Comparison of ENCODE assay signal across 12 mouse cellular contexts in the genomic region with DNA sequence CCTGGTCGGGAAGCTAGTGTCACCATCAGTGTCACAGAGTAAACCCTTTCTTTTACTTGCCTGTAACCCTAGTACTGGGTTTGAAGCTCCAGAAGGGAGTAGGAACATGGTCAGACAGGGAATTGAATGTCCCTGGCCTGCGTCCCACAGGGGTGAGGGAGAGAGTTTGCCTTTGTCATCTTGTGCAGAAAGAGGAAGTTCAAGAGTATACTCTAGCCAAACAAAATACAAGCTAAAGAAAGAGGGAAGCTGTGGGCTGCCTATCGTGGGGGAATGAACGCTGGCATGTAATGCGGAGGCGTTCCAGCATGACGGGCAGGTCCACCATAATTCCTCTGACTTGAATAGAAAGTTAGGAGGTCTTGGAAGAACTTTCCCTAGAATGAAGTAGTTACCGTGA. TPM values are rescaled to one million over a fixed set of nuclear protein-coding genes. Genes with fewer than 3 reads are reported as not detected.
DNase-seq lines count a peak whose midpoint lies in the region; ATAC-seq and TF ChIP-seq lines count a peak whose summit lies in the region.
"Had no signal": no experiment of that assay in that cellular context is flagged by ENCODE, and none has a peak within 500 bp of the region (broad histone marks: within the 10 kb centered on the region; RNA-seq: fewer than 3 reads in every experiment).

No protein-coding gene starts in this region.

- no peak overlapping the region for H3K4me2 ChIP-seq in forebrain, embryonic 16.5 days (ENCODE audit: low read length)
- H3K4me2 ChIP-seq: forebrain, embryonic 15.5 days; lung, embryonic 15.5 days had no signal

- no peak overlapping the region for H3K4me3 ChIP-seq in layer of hippocampus, adult 2 months
- H3K4me3 ChIP-seq in forebrain, embryonic 16.5 days (replicated peaks; ENCODE audit: low read length), result no peak overlapping the region
- H3K4me3 ChIP-seq: forebrain, embryonic 15.5 days; lung, embryonic 15.5 days had no signal

- TF ChIP-seq CTCF in layer of hippocampus, adult 2 months (conservative IDR thresholded peaks at IDR 0.05), result no peak

- WGBS in forebrain, embryonic 16.5 days, result 92% methylated on average over 8 of the region's 8 CpGs

- ATAC-seq in megakaryocyte, adult 5-6 weeks (ENCODE audit: poor library complexity, severe bottlenecking), result peak; percentile 79
- no peak for ATAC-seq in CD4-positive, CD25-positive, alpha-beta regulatory T cell, adult 4 months
- no peak for ATAC-seq in forebrain, embryonic 16.5 days
- ATAC-seq: forebrain, embryonic 15.5 days; Patski had no signal

- intact Hi-C loops in heart, postnatal 14 days (cut with DNase I), result no loop called here

- H3K9me3 ChIP-seq in forebrain, embryonic 16.5 days (ENCODE audit: control insufficient read depth, low read length), result no peaks in the 10 kb centered on the region
- H3K9me3 ChIP-seq: forebrain, embryonic 15.5 days; lung, embryonic 15.5 days had no signal

- no peak overlapping the region for H3K9ac ChIP-seq in forebrain, embryonic 16.5 days (replicated peaks; ENCODE audit: low read depth, low read length)
- H3K9ac ChIP-seq: forebrain, embryonic 15.5 days; lung, embryonic 15.5 days had no signal

- H3K27ac ChIP-seq in layer of hippocampus, adult 2 months, result no peak overlapping the region
- H3K27ac ChIP-seq in forebrain, embryonic 16.5 days (ENCODE audit: low read length), result no peak overlapping the region
- H3K27ac ChIP-seq: forebrain, embryonic 15.5 days; lung, embryonic 15.5 days had no signal

- H3K27me3 ChIP-seq in forebrain, embryonic 16.5 days (replicated peaks; ENCODE audit: control insufficient read depth, insufficient read depth, low read length), result no peaks in the 10 kb centered on the region
- H3K27me3 ChIP-seq: forebrain, embryonic 15.5 days; lung, embryonic 15.5 days; Patski had no signal

- no peaks in the 10 kb centered on the region for H3K4me1 ChIP-seq in forebrain, embryonic 16.5 days (replicated peaks; ENCODE audit: control insufficient read depth, insufficient read depth, low read length)
- H3K4me1 ChIP-seq: forebrain, embryonic 15.5 days; lung, embryonic 15.5 days had no signal

- H3K36me3 ChIP-seq in forebrain, embryonic 16.5 days (ENCODE audit: control insufficient read depth, insufficient read depth), result no peaks in the 10 kb centered on the region
- H3K36me3 ChIP-seq: forebrain, embryonic 15.5 days; lung, embryonic 15.5 days had no signal

- DNase-seq in layer of hippocampus, adult 11-12 months (ENCODE audit: low spot score), result peak; percentile 37
- DNase-seq in layer of hippocampus, adult 2 months (ENCODE audit: low spot score in 2 of 2), result no peak
- DNase-seq in adrenal gland, postnatal 36 days, result peak; percentile 32 to 38
- DNase-seq in heart, postnatal 14 days, result peak; percentile 46 to 49
- DNase-seq in urinary bladder, postnatal 25 days (ENCODE audit: low spot score), result no peak
- DNase-seq: cerebellum, postnatal 25 days had no signal

RNA-seq across cellular contexts. Expression of gene Ccl9, which starts 6.2 kb away (rescaled TPM):
- total RNA-seq in layer of hippocampus, adult 2 months (2021), result 1 to 10 TPM; 4.5 to 4.8 TPM
- 10 to 100 TPM in 1 of 2 experiments, 1 to 10 TPM in 1; 4.7 to 13.1 TPM for total RNA-seq in adrenal gland, postnatal 36 days (2021)
- 1 to 10 TPM; 7.9 to 8.9 TPM for total RNA-seq in heart, postnatal 14 days (2021)
- 447 and 459 TPM in 2 replicates for total RNA-seq in megakaryocyte, adult 5-6 weeks (2015)
- 282 and 303 TPM in 2 replicates for total RNA-seq in megakaryocyte, adult 5-6 weeks (2017)
- not detected for polyA plus RNA-seq in CD4-positive, CD25-positive, alpha-beta regulatory T cell, adult 4 months (2017; shearing (Covaris generic))
- 1.9 TPM in 2 replicates for polyA plus RNA-seq in forebrain, embryonic 16.5 days (2015; fragmentation: Nextera tagmentation; extraction: Ambion mirVana)

RNA-seq across cellular contexts. Expression of gene Ccl6, which starts 20.7 kb away (rescaled TPM):
- 1 to 10 TPM; 1.1 to 1.4 TPM for total RNA-seq in layer of hippocampus, adult 2 months (2021)
- 10 to 100 TPM; 11.4 to 30.4 TPM for total RNA-seq in adrenal gland, postnatal 36 days (2021)
- 10 to 100 TPM in 1 of 2 experiments, 1 to 10 TPM in 1; 9.9 to 12.8 TPM for total RNA-seq in heart, postnatal 14 days (2021)
- 916 and 950 TPM in 2 replicates for total RNA-seq in megakaryocyte, adult 5-6 weeks (2015)
- 592 and 639 TPM in 2 replicates for total RNA-seq in megakaryocyte, adult 5-6 weeks (2017)
- not detected for polyA plus RNA-seq in CD4-positive, CD25-positive, alpha-beta regulatory T cell, adult 4 months (2017; shearing (Covaris generic))
- polyA plus RNA-seq in forebrain, embryonic 16.5 days (2015; fragmentation: Nextera tagmentation; extraction: Ambion mirVana), result 1.9 and 2.4 TPM in 2 replicates
- polyA plus RNA-seq: Patski had no signal

RNA-seq across cellular contexts. Expression of gene Ccl5, which starts 41.9 kb away (rescaled TPM):
- not detected for total RNA-seq in layer of hippocampus, adult 2 months (2021)
- total RNA-seq in adrenal gland, postnatal 36 days (2021), result 1 to 10 TPM in 1 of 2 experiments, under 1 TPM in 1; 0.79 to 2.2 TPM
- under 1 TPM in 1 of 2 experiments, not detected in 1; 0.93 TPM for total RNA-seq in heart, postnatal 14 days (2021)
- 32.1 and 70.7 TPM in 2 replicates for total RNA-seq in megakaryocyte, adult 5-6 weeks (2015)
- 7.2 and 11.1 TPM in 2 replicates for total RNA-seq in megakaryocyte, adult 5-6 weeks (2017)
- polyA plus RNA-seq in CD4-positive, CD25-positive, alpha-beta regulatory T cell, adult 4 months (2017; shearing (Covaris generic)), result 100 to 1,000 TPM; 385 to 395 TPM
- 0.60 TPM in 1 of 2 replicates, not detected in the other for polyA plus RNA-seq in forebrain, embryonic 16.5 days (2015; fragmentation: Nextera tagmentation; extraction: Ambion mirVana)
- polyA plus RNA-seq: forebrain, embryonic 15.5 days had no signal

RNA-seq across cellular contexts. Expression of gene Heatr9, which starts 50.2 kb away (rescaled TPM):
- not detected for total RNA-seq in layer of hippocampus, adult 2 months (2021)
- total RNA-seq in adrenal gland, postnatal 36 days (2021), result not detected
- not detected for total RNA-seq in heart, postnatal 14 days (2021)
- total RNA-seq in megakaryocyte, adult 5-6 weeks (2015), result not detected in 2 replicates
- total RNA-seq in megakaryocyte, adult 5-6 weeks (2017), result not detected in 2 replicates
- polyA plus RNA-seq in CD4-positive, CD25-positive, alpha-beta regulatory T cell, adult 4 months (2017; shearing (Covaris generic)), result under 1 TPM; 0.54 to 0.62 TPM
- polyA plus RNA-seq in forebrain, embryonic 16.5 days (2015; fragmentation: Nextera tagmentation; extraction: Ambion mirVana), result not detected in 2 replicates
- polyA plus RNA-seq: forebrain, embryonic 15.5 days; lung, embryonic 15.5 days; Patski had no signal

Comparison
In these comparisons a context has a peak if more than half of its experiments do, and no peak if none do; other contexts are left out.
1. DNase-seq: peak in layer of hippocampus, adult 11-12 months (single experiment), adrenal gland, postnatal 36 days (2 of 2) and heart, postnatal 14 days (2 of 2); none in layer of hippocampus, adult 2 months (0 of 2) and urinary bladder, postnatal 25 days (single experiment).
2. RNA of gene Ccl9, which starts 6.2 kb away (total RNA-seq): 282 to 459 TPM in megakaryocyte, adult 5-6 weeks; 4.7 to 13.1 TPM in adrenal gland, postnatal 36 days, 7.9 to 8.9 TPM in heart, postnatal 14 days and 4.5 to 4.8 TPM in layer of hippocampus, adult 2 months; every median in the first group is over 10 times any median in the second.
3. RNA of gene Ccl6, which starts 20.7 kb away (total RNA-seq): 592 to 950 TPM in megakaryocyte, adult 5-6 weeks; 11.4 to 30.4 TPM in adrenal gland, postnatal 36 days, 9.9 to 12.8 TPM in heart, postnatal 14 days and 1.1 to 1.4 TPM in layer of hippocampus, adult 2 months; every median in the first group is over 10 times any median in the second.